In genomic region chr13:104532723-104533122, GRCm38 (mm10) we compare ENCODE assay signal across 20 mouse cellular contexts.
DNase-seq lines count a peak whose midpoint lies in the region; ATAC-seq and TF ChIP-seq lines count a peak whose summit lies in the region.
"Had no signal": no experiment of that assay in that cellular context is flagged by ENCODE, and none has a peak within 500 bp of the region (broad histone marks: within the 10 kb centered on the region; RNA-seq: fewer than 3 reads in every experiment).

No protein-coding gene starts in this region.

- no peak for TF ChIP-seq CTCF in MEL (IDR thresholded peaks at IDR 0.05 in 2 of 3, conservative IDR thresholded peaks at IDR 0.05 in 1 of 3; ENCODE audit: control insufficient read depth in 1 of 3, insufficient read depth in 1 of 3, low read depth in 2 of 3, low read length in 3 of 3, poor library complexity in 1 of 3, severe bottlenecking in 1 of 3)

- no peak overlapping the region for H3K4me2 ChIP-seq in intestine, embryonic 15.5 days (replicated peaks)

- no peak overlapping the region for H3K4me3 ChIP-seq in MEL (ENCODE audit: control insufficient read depth in 1 of 2, insufficient read depth in 1 of 2, low read depth in 2 of 2, low read length in 2 of 2)
- H3K4me3 ChIP-seq in intestine, embryonic 15.5 days (replicated peaks), result no peak overlapping the region

- TF ChIP-seq RAD21 in MEL (IDR thresholded peaks at IDR 0.05; ENCODE audit: low read depth, low read length), result no peak

- ATAC-seq in intestine, embryonic 15.5 days, result no peak
- ATAC-seq: activated CD4-positive, CD25-positive, alpha-beta regulatory T cell, adult 4 months; CD4-positive, CD25-positive, alpha-beta regulatory T cell, adult 4 months; Patski had no signal

- DNase-seq in heart, adult 11 months, result peak; percentile 64
- DNase-seq in heart, postnatal 4 days, result no peak
- DNase-seq in MEL (ENCODE audit: low read depth, low spot score), result no peak
- DNase-seq: adrenal gland, adult 2 months; adrenal gland, adult 8-10 months; adrenal gland, postnatal 10 days; adrenal gland, postnatal 14 days; adrenal gland, postnatal 25 days; adrenal gland, postnatal 36 days; B cell, adult 2 months; cerebellum, adult 11 months; cerebellum, adult 11-12 months; cerebellum, adult 18-20 months; cerebellum, adult 2 months had no signal

- TF ChIP-seq POLR2A in MEL (IDR thresholded peaks at IDR 0.05; ENCODE audit: control insufficient read depth in 1 of 2, insufficient read depth in 1 of 2, low read depth in 1 of 2, low read length in 2 of 2, poor library complexity in 1 of 2), result no peak

- no peaks in the 10 kb centered on the region for H3K27me3 ChIP-seq in MEL (ENCODE audit: control insufficient read depth in 1 of 2, insufficient read depth in 2 of 2, low read length in 2 of 2)
- no peaks in the 10 kb centered on the region for H3K27me3 ChIP-seq in intestine, embryonic 15.5 days (replicated peaks)
- H3K27me3 ChIP-seq: CH12.LX, Patski had no signal

- peak overlapping the region; percentile 49; the same call in 1 of the 2 replicates for H3K27ac ChIP-seq in MEL (ENCODE audit: control insufficient read depth, low read depth, low read length)
- no peak overlapping the region for H3K27ac ChIP-seq in intestine, embryonic 15.5 days

- H3K79me2 ChIP-seq in MEL (ENCODE audit: control insufficient read depth, insufficient read depth, low read length, poor library complexity), result no peaks in the 10 kb centered on the region

- no peak overlapping the region for H3K9ac ChIP-seq in MEL (ENCODE audit: control insufficient read depth, low read depth, low read length, poor library complexity, severe bottlenecking)
- no peak overlapping the region for H3K9ac ChIP-seq in intestine, embryonic 15.5 days

- no peaks in the 10 kb centered on the region for H3K9me3 ChIP-seq in MEL (replicated peaks; ENCODE audit: insufficient read depth, low read length)
- no peaks in the 10 kb centered on the region for H3K9me3 ChIP-seq in intestine, embryonic 15.5 days
- H3K9me3 ChIP-seq: G1E had no signal

- H3K4me1 ChIP-seq in MEL (ENCODE audit: control insufficient read depth in 1 of 2, insufficient read depth in 2 of 2, low read length in 2 of 2), result peaks cover 2 to 3% of the 10 kb centered on the region in 2 experiments; a peak in 2 of 4 replicates
- no peaks in the 10 kb centered on the region for H3K4me1 ChIP-seq in intestine, embryonic 15.5 days (replicated peaks)

- TF ChIP-seq EP300 in MEL (IDR thresholded peaks at IDR 0.05; ENCODE audit: low read depth in 1 of 2, low read length in 2 of 2), result peak in 1 of 2 experiments; percentile 66; a peak in 1 of 4 replicates

- peaks cover 0 to 8% of the 10 kb centered on the region in 2 experiments; a peak in 1 of 4 replicates for H3K36me3 ChIP-seq in MEL (ENCODE audit: control insufficient read depth in 1 of 2, insufficient read depth in 2 of 2, low read length in 2 of 2)
- H3K36me3 ChIP-seq in intestine, embryonic 15.5 days, result no peaks in the 10 kb centered on the region
- H3K36me3 ChIP-seq: G1E had no signal

- 94% methylated on average over 7 of the region's 7 CpGs for WGBS in intestine, embryonic 15.5 days

TF ChIP-seq in MEL, 35 proteins besides CTCF, POLR2A, EP300 and RAD21:
- TF ChIP-seq ZC3H11A (IDR thresholded peaks at IDR 0.05; ENCODE audit: low read depth, low read length) (no peak), TCF12 (IDR thresholded peaks at IDR 0.05; ENCODE audit: low read depth, low read length) (peak; percentile 73; the same call in 1 of the 2 replicates)
